Mouse (Mus musculus) mature B cell (primary cell): ENCODE measurements around the gene Zyg11a.
"Not testable (repeated sequence)": the region's sequence is repeated elsewhere in the genome, so short reads cannot be mapped to it uniquely, and the experiment has no call there.

Experiments
- in situ Hi-C: fragments of 300-500 bp; cut with MboI; formaldehyde crosslinking; loops from 2 replicates; pipeline ENCODE4 v1.14.3; 2019

Gene Zyg11a

GRCm38 (mm10) chr4:108217332-108218179 is at the start of gene Zyg11a:
Gene Zyg11a (minus strand): TSS chr4:108218048.
- in situ Hi-C loops = no loop called here

- in situ Hi-C loops = no loop called here
Measured at GRCm38 (mm10) chr4:108265774-108266173, 47.9 kb upstream of the Zyg11a start.

GRCm38 (mm10) chr4:108253317-108253716 is 35.5 kb upstream of the Zyg11a start:
- in situ Hi-C loops = loop anchor here (10.0 kb wide), 1 partner anchor 241 kb away; no protein-coding TSS in a partner anchor

GRCm38 (mm10) chr4:108250501-108250900 is 32.7 kb upstream of the Zyg11a start:
- in situ Hi-C loops = loop anchor here (10.0 kb wide), 1 partner anchor 244 kb away; no protein-coding TSS in a partner anchor

GRCm38 (mm10) chr4:108249314-108249713 is 31.5 kb upstream of the Zyg11a start:
- in situ Hi-C loops = no loop called here

GRCm38 (mm10) chr4:108233654-108234053 is 15.8 kb upstream of the Zyg11a start:
- in situ Hi-C loops = no loop called here

- in situ Hi-C loops = no loop called here
Measured at GRCm38 (mm10) chr4:108225341-108225872, 7.6 kb upstream of the Zyg11a start.

- in situ Hi-C loops = no loop called here
Measured at GRCm38 (mm10) chr4:108222507-108222906, 4.7 kb upstream of the Zyg11a start.

- in situ Hi-C loops = no loop called here
Measured at GRCm38 (mm10) chr4:108219019-108219418, 1.2 kb upstream of the Zyg11a start.

- in situ Hi-C loops = no loop called here
Measured at GRCm38 (mm10) chr4:108213023-108213422, 4.8 kb downstream of the Zyg11a start.

GRCm38 (mm10) chr4:108204629-108205028 is 13.2 kb downstream of the Zyg11a start:
- in situ Hi-C loops = no loop called here

- in situ Hi-C loops = no loop called here
Measured at GRCm38 (mm10) chr4:108199236-108199635, 18.6 kb downstream of the Zyg11a start.

- in situ Hi-C loops = no loop called here
Measured at GRCm38 (mm10) chr4:108196277-108196855, 21.5 kb downstream of the Zyg11a start.

- in situ Hi-C loops = no loop called here
Measured at GRCm38 (mm10) chr4:108192821-108193323, 25.0 kb downstream of the Zyg11a start.

- in situ Hi-C loops = no loop called here
Measured at GRCm38 (mm10) chr4:108182278-108182677, 35.6 kb downstream of the Zyg11a start.

GRCm38 (mm10) chr4:108168056-108168455 is 49.8 kb downstream of the Zyg11a start:
- in situ Hi-C loops = no loop called here

- in situ Hi-C loops = no loop called here
Measured at GRCm38 (mm10) chr4:108166874-108167273, 51.0 kb downstream of the Zyg11a start.

GRCm38 (mm10) chr4:108165152-108165895 is 52.5 kb downstream of the Zyg11a start, which contains the start of gene Echdc2:
Gene Echdc2 (plus strand): TSS chr4:108165437.
- in situ Hi-C loops = no loop called here

GRCm38 (mm10) chr4:108163291-108163690 is 54.6 kb downstream of the Zyg11a start:
- in situ Hi-C loops = no loop called here

GRCm38 (mm10) chr4:108161936-108162335 is 55.9 kb downstream of the Zyg11a start:
- in situ Hi-C loops = no loop called here

GRCm38 (mm10) chr4:108155141-108155540 is 62.7 kb downstream of the Zyg11a start:
- in situ Hi-C loops = not testable (repeated sequence)

GRCm38 (mm10) chr4:108145554-108145953 is 72.3 kb downstream of the Zyg11a start:
- in situ Hi-C loops = not testable (repeated sequence)
